Mouse (Mus musculus) olfactory bulb, adult 2 months (tissue): ENCODE measurements around the gene Alkbh2. TPM values are rescaled to one million over a fixed set of nuclear protein-coding genes. Genes with fewer than 3 reads are reported as not detected.
A peak's percentile ranks its signal among the peaks of the same experiment; 100 is the strongest.

Experiments
- H3K27ac ChIP-seq: fragments of 200-500 bp; 2 replicates; pipeline ENCODE4 v1.5.1; 2012; ENCODE audit warnings: low read depth, low read length; ENCODE audit not compliant: insufficient read depth
- H3K4me1 ChIP-seq: fragments of 200-500 bp; 2 replicates; pipeline ENCODE4 v1.6.1; 2012; ENCODE audit warnings: low read length; ENCODE audit not compliant: control insufficient read depth, insufficient read depth
- H3K4me3 ChIP-seq: fragments of 200-500 bp; 2 replicates; pipeline ENCODE4 v1.5.1; 2012; ENCODE audit warnings: mild to moderate bottlenecking, low read depth, low read length, moderate library complexity; ENCODE audit not compliant: insufficient read depth
- CTCF ChIP-seq: fragments of 200-500 bp; IDR thresholded peaks from 2 replicates; pipeline ENCODE4 v1.5.1; 2012; ENCODE audit warnings: low read depth, mild to moderate bottlenecking, low read length, moderate library complexity; ENCODE audit not compliant: insufficient read depth
- POLR2A ChIP-seq: fragments of 200-500 bp; IDR thresholded peaks from 2 replicates; pipeline ENCODE4 v1.6.1; 2012; ENCODE audit warnings: mild to moderate bottlenecking, low read depth, low read length, moderate library complexity; ENCODE audit not compliant: insufficient read depth
- WGBS: fragments of 180-500 bp; shearing (Covaris S2); methylation state at CpG from one replicate; pipeline ENCODE4 v1.1.7; 2018; 5-methylcytosine and 5-hydroxymethylcytosine counted together
- polyA plus RNA-seq: library from polyadenylated mRNA; stranded (reverse); fragments of >200 nt; gene quantifications from 2 replicates; pipeline ENCODE4 v1.2.4, GENCODE M21; 2012; ENCODE audit warnings: low replicate concordance; ENCODE audit not compliant: missing spikeins, insufficient read depth, insufficient read length

Gene Alkbh2
- polyA plus RNA-seq, 1 experiment: not detected

DNA sequence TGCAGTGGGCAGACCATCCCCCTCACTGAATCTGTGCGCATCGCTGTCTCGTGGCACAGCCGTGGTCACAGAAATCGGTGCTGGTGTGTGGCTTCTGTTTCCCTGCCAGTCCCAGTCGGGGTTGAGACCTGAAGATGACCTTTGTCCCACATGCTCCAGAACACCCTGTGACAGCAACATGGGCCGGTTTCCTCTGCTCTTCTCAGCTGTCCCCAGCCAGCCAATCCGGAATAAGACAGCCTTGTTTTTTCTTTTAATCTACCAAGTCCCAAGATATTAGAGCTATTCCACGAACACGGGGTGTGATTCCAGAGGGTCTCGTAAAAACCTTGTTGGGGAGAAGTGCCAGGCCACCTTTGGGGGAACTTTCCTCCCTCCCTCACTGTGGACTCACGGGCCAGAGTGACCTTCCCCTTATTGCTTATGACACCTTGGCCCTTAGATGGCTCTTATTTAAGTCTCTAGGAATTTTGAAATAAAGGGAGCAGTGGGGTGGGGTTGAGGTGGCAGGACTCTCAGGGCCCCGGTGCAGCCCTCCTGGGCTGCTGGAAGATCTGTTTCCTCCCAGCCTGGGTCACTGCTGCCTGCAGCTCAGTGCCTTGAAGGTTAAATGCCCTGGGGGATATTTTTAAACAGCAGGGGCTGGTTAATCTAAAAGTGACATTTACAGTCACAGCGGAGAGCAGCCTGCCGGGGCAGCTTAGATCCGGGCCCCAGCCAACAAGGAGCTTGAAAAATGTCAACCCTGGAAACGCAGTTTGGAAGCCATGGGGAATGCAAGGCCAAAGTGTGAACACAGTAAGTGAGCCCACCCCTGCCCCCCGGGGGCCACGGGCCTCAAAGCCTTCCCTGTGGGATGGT lies 18.2 kb upstream of the Alkbh2 start, which contains the start of gene Acacb:
TSS of gene Acacb (plus strand) at position 508 of the 861 bp plus-strand sequence.
- no peak for TF ChIP-seq CTCF
- TF ChIP-seq POLR2A: no peak
- 63% methylated on average over 19 of the region's 19 CpGs for WGBS
- Histone ChIP-seq H3K27ac (no peak within 1 kb of the TSS), H3K4me3 (no peak within 1 kb of the TSS), H3K4me1 (peaks cover 10% of the 10 kb centered on the region)

DNA sequence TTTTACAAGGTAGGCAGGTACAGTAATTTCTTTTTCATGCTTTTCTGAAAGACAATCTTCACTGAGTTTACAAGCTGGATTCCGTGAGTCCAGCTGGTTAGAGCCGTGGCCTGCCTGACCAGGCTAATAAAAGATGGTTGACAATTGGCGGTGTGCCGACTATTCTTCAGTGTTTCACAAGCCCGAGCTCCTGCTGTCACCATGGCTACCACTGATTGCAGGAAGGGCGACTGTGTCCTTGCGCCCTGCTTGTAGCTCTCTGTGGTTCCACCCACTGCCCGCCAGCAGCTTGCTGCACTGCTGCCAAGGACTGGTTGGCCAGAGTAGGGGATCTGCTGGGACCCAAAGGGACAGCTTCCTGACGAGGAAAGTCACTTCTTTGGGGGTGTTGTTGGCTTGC lies 11.2 kb upstream of the Alkbh2 start:
- 33% methylated on average over 9 of the region's 9 CpGs for WGBS
- Histone ChIP-seq H3K27ac (peak overlapping the region; percentile 76), H3K4me3 (no peak overlapping the region), H3K4me1 (peaks cover 30% of the 10 kb centered on the region)
- TF ChIP-seq POLR2A (no peak), CTCF (no peak)

DNA sequence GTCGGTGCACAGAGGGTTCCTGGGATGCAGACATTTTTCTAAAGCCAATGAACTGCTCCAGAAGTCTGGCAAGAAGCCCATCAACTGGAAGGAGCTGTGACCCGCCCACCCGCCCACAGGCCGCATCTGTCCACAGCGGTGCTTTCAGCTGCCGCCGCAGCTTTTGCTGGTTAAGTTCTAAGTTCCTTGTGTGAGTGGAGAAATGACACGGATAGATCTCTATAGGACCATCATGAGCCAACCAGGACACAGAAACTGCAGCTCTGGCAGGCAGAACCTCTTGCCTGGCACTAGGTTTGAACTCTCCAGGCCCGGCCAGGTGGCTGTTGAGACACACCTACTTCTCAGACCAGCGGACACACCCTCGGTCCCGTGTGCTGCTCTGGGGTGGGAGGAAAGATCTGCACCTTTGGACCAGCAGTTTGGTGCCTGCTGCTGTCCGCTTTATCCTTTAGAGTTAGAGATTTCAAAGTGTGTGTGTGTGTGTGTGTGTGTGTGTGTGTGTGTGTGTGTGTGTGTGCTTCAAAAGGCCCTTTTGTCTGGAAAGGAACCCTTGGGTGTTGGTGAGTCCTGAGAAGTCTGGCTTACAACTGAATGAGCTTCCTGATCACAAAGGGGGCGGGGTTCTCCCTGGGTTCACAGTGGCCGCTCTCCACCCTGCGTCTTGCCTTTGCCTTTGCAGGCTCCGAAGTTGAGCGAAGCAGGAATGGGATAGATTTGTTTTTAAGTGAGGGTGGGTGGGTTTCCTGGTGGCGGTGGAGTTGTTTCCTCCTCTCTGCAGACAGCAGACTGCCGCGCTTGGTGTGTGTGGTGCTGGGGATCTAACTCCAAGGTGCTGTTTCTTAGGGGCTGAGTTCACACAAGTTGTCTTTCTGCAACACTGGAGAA lies 10.5 kb upstream of the Alkbh2 start:
- 32% methylated on average over 21 of the region's 21 CpGs for WGBS
- Histone ChIP-seq H3K4me3 (no peak overlapping the region), H3K4me1 (peaks cover 34% of the 10 kb centered on the region), H3K27ac (peak overlapping the region; percentile 76)
- TF ChIP-seq CTCF (no peak), POLR2A (no peak)

DNA sequence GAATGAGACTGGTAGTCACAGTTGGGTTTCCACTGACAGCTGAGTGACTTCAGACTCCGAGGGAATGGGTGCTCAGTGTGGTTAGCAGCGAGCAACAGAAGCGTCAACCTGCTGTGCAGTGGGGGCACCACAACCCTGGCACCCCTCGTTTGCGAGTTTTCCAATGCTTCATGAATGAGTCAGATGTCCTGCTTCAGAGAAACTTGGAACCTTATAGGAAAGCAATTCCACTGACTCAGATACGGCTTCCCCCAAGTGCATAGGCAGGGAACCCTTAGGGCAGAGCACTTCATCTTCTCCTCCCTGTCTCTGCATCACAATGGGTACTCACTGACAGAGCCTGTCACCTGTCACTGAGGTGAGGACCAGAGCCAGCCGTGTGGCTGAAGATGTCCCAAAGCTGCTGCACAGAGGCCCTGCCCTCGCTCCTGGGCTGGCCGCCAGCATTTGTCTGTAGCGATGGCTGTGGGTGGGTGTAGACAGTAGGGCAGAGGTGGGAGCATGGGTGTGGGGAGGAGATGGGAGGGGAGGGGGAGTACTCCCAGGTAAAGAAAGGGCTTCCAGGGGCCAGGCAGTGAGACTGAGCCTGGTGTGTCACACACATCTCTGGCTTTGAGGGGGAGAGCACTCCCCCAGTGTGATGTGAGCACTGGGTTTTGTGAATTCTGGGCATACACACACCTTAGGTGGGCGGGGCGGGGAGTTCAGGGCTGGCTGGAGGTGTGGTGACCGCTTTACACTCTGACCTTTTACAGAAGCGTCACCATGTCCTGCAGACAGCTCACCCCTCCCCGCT lies 9.7 kb upstream of the Alkbh2 start:
- TF ChIP-seq POLR2A (no peak), CTCF (no peak)
- Histone ChIP-seq H3K27ac (no peak overlapping the region), H3K4me1 (peaks cover 34% of the 10 kb centered on the region), H3K4me3 (no peak overlapping the region)
- 46% methylated on average over 15 of the region's 15 CpGs for WGBS

DNA sequence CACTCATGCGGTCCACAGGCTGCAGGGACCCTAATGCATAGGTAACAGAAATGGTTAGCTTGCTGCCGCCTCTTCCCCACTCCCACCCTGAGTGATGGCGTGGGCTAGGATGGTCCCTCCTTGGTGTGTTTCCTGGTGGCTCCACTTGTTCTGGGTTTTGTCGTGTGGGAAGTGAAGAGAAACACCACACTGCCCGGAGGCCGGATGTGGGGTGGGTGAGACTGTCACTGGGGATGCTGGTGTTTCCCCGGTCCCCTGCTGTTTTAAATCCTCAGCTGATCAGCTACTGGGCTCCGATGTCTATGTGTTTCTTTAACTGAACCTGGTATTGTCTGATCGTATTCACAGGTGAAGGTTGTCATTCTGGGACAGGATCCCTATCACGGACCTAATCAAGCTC lies 7.5 kb upstream of the Alkbh2 start:
- no peak overlapping the region for H3K4me3 ChIP-seq
- peaks cover 42% of the 10 kb centered on the region for H3K4me1 ChIP-seq
- 76% methylated on average over 10 of the region's 10 CpGs for WGBS
- no peak overlapping the region for H3K27ac ChIP-seq
- TF ChIP-seq POLR2A (no peak), CTCF (no peak)

GRCm38 (mm10) chr5:114134091-114134534 lies 6.1 kb upstream of the Alkbh2 start:
- Histone ChIP-seq H3K4me1 (peaks cover 45% of the 10 kb centered on the region), H3K27ac (no peak overlapping the region), H3K4me3 (no peak overlapping the region)
- 40% methylated on average over 6 of the region's 6 CpGs for WGBS
- peak; percentile 55 for TF ChIP-seq CTCF
- TF ChIP-seq POLR2A: no peak

- no peak for TF ChIP-seq POLR2A
- no peak for TF ChIP-seq CTCF
- WGBS: 92% methylated on average over 6 of the region's 6 CpGs
- H3K4me1 ChIP-seq: peaks cover 34% of the 10 kb centered on the region
- H3K27ac ChIP-seq: no peak overlapping the region
- no peak overlapping the region for H3K4me3 ChIP-seq
These were observed 4.8 kb upstream of the Alkbh2 start for GRCm38 (mm10) chr5:114132841-114133240.

DNA sequence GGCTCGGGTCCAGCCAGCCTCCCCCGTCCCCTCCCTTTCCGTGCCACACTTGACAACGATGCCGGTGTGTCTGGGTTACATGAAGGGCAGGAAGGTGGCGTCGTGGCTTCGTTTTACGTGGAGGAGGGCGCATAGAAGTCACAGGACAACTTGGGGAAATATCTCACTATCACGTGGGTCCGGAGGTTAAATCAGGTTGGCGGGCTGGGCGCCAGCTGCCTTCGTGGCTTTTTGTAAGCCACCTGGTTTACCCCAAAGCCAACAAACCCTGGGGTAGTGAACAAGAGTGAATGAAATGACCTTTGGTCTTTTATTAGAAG lies 3.5 kb upstream of the Alkbh2 start:
- peaks cover 28% of the 10 kb centered on the region for H3K4me1 ChIP-seq
- TF ChIP-seq POLR2A: no peak
- no peak for TF ChIP-seq CTCF
- under 1% methylated on average over 15 of the region's 15 CpGs for WGBS
- H3K27ac ChIP-seq: no peak overlapping the region
- peak overlapping the region; percentile 97 for H3K4me3 ChIP-seq
